Mouse (Mus musculus): ENCODE measurements around the gene Myoc. TPM values are rescaled to one million over a fixed set of nuclear protein-coding genes. Genes with fewer than 3 reads are reported as not detected.

The Myoc gene
- total and polyA plus RNA-seq, 2 experiments, result not detected

GRCm38 (mm10) chr1:162697866-162698265, 58.9 kb downstream of the Myoc start:
- H3K4me1 ChIP-seq (ENCODE audit: control insufficient read depth, insufficient read depth, low read length), result no peaks in the 10 kb centered on the region
- H3K27ac ChIP-seq (replicated peaks; ENCODE audit: insufficient read depth, low read depth, low read length), result no peak overlapping the region
- TF ChIP-seq CTCF (IDR thresholded peaks at IDR 0.05; ENCODE audit: low read depth, low read length) (no peak), POLR2A (IDR thresholded peaks at IDR 0.05; ENCODE audit: extremely low read depth, insufficient read depth, low read length) (no peak)
- no peaks in the 10 kb centered on the region for H3K27me3 ChIP-seq (ENCODE audit: control insufficient read depth, insufficient read depth, low read length)
- H3K4me3 ChIP-seq (ENCODE audit: insufficient read depth, low read depth, low read length), result no peak overlapping the region
- peaks cover 61% of the 10 kb centered on the region for H3K36me3 ChIP-seq (ENCODE audit: control insufficient read depth, insufficient read depth, low read length)
- no peak for DNase-seq (ENCODE audit: extremely low read depth, low read depth, low spot score)
- no peak overlapping the region for H3K9ac ChIP-seq (ENCODE audit: low read depth, low read length)
- WGBS, result 92% methylated on average over 6 of the region's 6 CpGs
- H3K79me2 ChIP-seq (ENCODE audit: control insufficient read depth, insufficient read depth, low read length), result no peaks in the 10 kb centered on the region

Other genes starting within 250 kb of the Myoc start
- 0.46 and 0.67 TPM in 2 replicates for gene Dnm3, start 161.1 kb upstream of the Myoc start, total RNA-seq (2014; rRNA removed)
- gene Dnm3, start 161.1 kb upstream of the Myoc start, polyA plus RNA-seq (2012; rRNA removed), result 0.15 and 0.60 TPM in 2 replicates
- 3.0 and 4.4 TPM in 2 replicates for gene Mettl13, start 90.6 kb upstream of the Myoc start, total RNA-seq (2014; rRNA removed)
- 4.6 and 8.6 TPM in 2 replicates for gene Mettl13, start 90.6 kb upstream of the Myoc start, polyA plus RNA-seq (2012; rRNA removed)
- 12.5 and 14.6 TPM in 2 replicates for gene Vamp4, start 68.6 kb upstream of the Myoc start, total RNA-seq (2014; rRNA removed)
- gene Vamp4, start 68.6 kb upstream of the Myoc start, polyA plus RNA-seq (2012; rRNA removed), result 4.5 and 4.8 TPM in 2 replicates
- gene Myocos, start 19.1 kb downstream of the Myoc start, total RNA-seq (2014; rRNA removed), result not detected in 2 replicates
- gene Myocos, start 19.1 kb downstream of the Myoc start, polyA plus RNA-seq (2012; rRNA removed), result not detected in 2 replicates
- 19.2 and 23.0 TPM in 2 replicates for gene Prrc2c, start 101.4 kb downstream of the Myoc start, total RNA-seq (2014; rRNA removed)
- gene Prrc2c, start 101.4 kb downstream of the Myoc start, polyA plus RNA-seq (2012; rRNA removed), result 7.8 and 11.4 TPM in 2 replicates
- gene Fmo4, start 174.8 kb downstream of the Myoc start, total RNA-seq (2014; rRNA removed), result 14.4 and 16.2 TPM in 2 replicates
- 7.7 and 8.1 TPM in 2 replicates for gene Fmo4, start 174.8 kb downstream of the Myoc start, polyA plus RNA-seq (2012; rRNA removed)
- 187 and 242 TPM in 2 replicates for gene Fmo1, start 227.5 kb downstream of the Myoc start, total RNA-seq (2014; rRNA removed)
- gene Fmo1, start 227.5 kb downstream of the Myoc start, polyA plus RNA-seq (2012; rRNA removed), result 152 and 171 TPM in 2 replicates